Mouse (Mus musculus): ENCODE measurements at regions not wholly inside any gene's neighbourhood (a gene's known extent, or its start where the extent isn't known, plus 50 kb on each side); places are given as distances from the start of the nearest gene placed in this dataset.

DNA sequence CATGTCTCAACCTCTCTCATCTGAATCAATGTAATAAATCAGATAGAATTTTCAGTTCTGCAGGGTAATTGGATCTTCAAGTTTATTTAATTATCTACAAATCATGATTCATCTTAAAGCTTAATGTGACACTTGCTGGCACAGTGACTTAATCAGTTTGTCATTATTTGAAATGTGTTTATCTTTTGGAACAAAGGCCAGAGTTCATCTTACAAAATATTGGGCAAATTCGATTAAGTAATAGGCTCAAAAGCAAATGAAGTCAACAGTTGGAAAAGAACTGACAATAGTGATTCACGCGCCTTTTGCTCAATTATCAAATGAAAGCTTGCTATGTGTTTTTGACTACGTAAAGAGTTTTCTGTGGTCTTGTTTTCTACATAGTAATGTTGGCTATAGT is 93.4 kb upstream of the Hcn1 start:
- DNase-seq (ENCODE audit: low read depth in 1 of 2, low spot score in 2 of 2): no peak
- Histone ChIP-seq H3K27me3 (ENCODE audit: control insufficient read depth, insufficient read depth, low read length) (no peaks in the 10 kb centered on the region), H3K4me1 (ENCODE audit: control insufficient read depth, insufficient read depth, insufficient read length) (no peaks in the 10 kb centered on the region), H3K27ac (ENCODE audit: insufficient read depth, low read length) (no peak overlapping the region), H3K4me3 (ENCODE audit: extremely low read depth, insufficient read depth, insufficient read length) (no peak overlapping the region), H3K36me3 (ENCODE audit: control insufficient read depth, insufficient read depth, low read length) (no peaks in the 10 kb centered on the region)
- 89% methylated on average over 4 of the region's 4 CpGs for WGBS
- TF ChIP-seq CTCF (IDR thresholded peaks at IDR 0.05; ENCODE audit: extremely low read depth, insufficient read depth, insufficient read length, insufficient replicate concordance) (no peak), POLR2A (IDR thresholded peaks at IDR 0.05; ENCODE audit: low read depth, low read length) (no peak)

DNA sequence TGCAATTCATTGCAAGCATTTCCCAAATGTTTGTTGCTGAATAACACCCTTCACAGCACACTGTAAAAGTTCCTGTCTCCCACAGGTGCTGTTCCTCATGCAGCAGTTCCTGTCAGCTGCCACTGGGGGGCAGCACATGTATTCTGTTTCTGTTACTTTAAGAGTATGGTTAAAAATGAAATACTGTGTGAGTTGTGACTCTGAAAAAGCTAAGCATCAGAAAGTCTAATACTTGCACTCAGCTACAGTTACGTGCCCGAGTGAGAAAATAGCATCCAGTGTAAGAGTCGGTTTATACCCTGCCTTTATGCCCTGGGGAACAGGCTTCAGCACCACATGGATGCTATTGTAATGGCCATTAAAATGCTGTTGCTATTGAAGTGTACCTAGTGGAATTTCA is 52.0 kb upstream of the Hcn1 start:
- H3K4me1 ChIP-seq (ENCODE audit: control insufficient read depth, insufficient read depth, insufficient read length): no peaks in the 10 kb centered on the region
- peak; percentile 27; the same call in 1 of the 2 replicates for TF ChIP-seq CTCF (IDR thresholded peaks at IDR 0.05; ENCODE audit: extremely low read depth, insufficient read depth, insufficient read length, insufficient replicate concordance)
- no peak for TF ChIP-seq POLR2A (IDR thresholded peaks at IDR 0.05; ENCODE audit: low read depth, low read length)
- no peaks in the 10 kb centered on the region for H3K36me3 ChIP-seq (ENCODE audit: control insufficient read depth, insufficient read depth, low read length)
- no peak overlapping the region for H3K27ac ChIP-seq (ENCODE audit: insufficient read depth, low read length)
- H3K27me3 ChIP-seq (ENCODE audit: control insufficient read depth, insufficient read depth, low read length): no peaks in the 10 kb centered on the region
- no peak overlapping the region for H3K4me3 ChIP-seq (ENCODE audit: extremely low read depth, insufficient read depth, insufficient read length)
- DNase-seq (ENCODE audit: low read depth in 1 of 2, low spot score in 2 of 2): no peak
- 49% methylated on average over 3 of the region's 3 CpGs for WGBS

All from spleen, adult 2 months (tissue).